Mouse (Mus musculus): Measurements from ENCODE around the gene Smg6. TPM values are rescaled to one million over a fixed set of nuclear protein-coding genes. Genes with fewer than 3 reads are reported as not detected.

Smg6 gene
- polyA plus RNA-seq, 1 experiment from 2014 or later = 10.6 TPM

- Histone ChIP-seq H3K27ac (replicated peaks in 1 of 2; ENCODE audit: control insufficient read depth in 1 of 2, insufficient read depth in 1 of 2, low read depth in 2 of 2, low read length in 2 of 2) (peak overlapping the region; percentile 79 to 98), H3K4me3 (ENCODE audit: control insufficient read depth in 1 of 2, insufficient read depth in 1 of 2, low read depth in 1 of 2, low read length in 2 of 2) (no peak overlapping the region), H3K4me2 (ENCODE audit: low read length) (peak overlapping the region; percentile 17; the same call in 1 of the 2 replicates), H3K4me1 (ENCODE audit: control insufficient read depth in 2 of 2, insufficient read depth in 2 of 2, low read length in 2 of 2) (peaks cover 32 to 54% of the 10 kb centered on the region in 2 experiments), H3K27me3 (ENCODE audit: control insufficient read depth, insufficient read depth, low read length) (no peaks in the 10 kb centered on the region), H3K9ac (ENCODE audit: low read length) (peak overlapping the region; percentile 61), H3K36me3 (ENCODE audit: control insufficient read depth, insufficient read depth, low read length) (no peaks in the 10 kb centered on the region), H3K9me3 (ENCODE audit: control insufficient read depth, low read length) (no peaks in the 10 kb centered on the region)
- no peak for ATAC-seq (ENCODE audit: insufficient number of reproducible peaks, insufficient read depth, low FRiP score, low read depth)
- 32% methylated on average over 7 of the region's 7 CpGs for WGBS
Measured at GRCm38 (mm10) chr11:75015453-75015871, 89.8 kb downstream of the Smg6 start.

GRCm38 (mm10) chr11:75016309-75016860 lies 90.8 kb downstream of the Smg6 start:
- no peak overlapping the region for H3K4me3 ChIP-seq (ENCODE audit: control insufficient read depth in 1 of 2, insufficient read depth in 1 of 2, low read depth in 1 of 2, low read length in 2 of 2)
- peak overlapping the region; percentile 62 to 98 for H3K27ac ChIP-seq (replicated peaks in 1 of 2; ENCODE audit: control insufficient read depth in 1 of 2, insufficient read depth in 1 of 2, low read depth in 2 of 2, low read length in 2 of 2)
- H3K4me2 ChIP-seq (ENCODE audit: low read length) = no peak overlapping the region
- peaks cover 32 to 54% of the 10 kb centered on the region in 2 experiments for H3K4me1 ChIP-seq (ENCODE audit: control insufficient read depth in 2 of 2, insufficient read depth in 2 of 2, low read length in 2 of 2)
- H3K9me3 ChIP-seq (ENCODE audit: control insufficient read depth, low read length) = no peaks in the 10 kb centered on the region
- no peaks in the 10 kb centered on the region for H3K27me3 ChIP-seq (ENCODE audit: control insufficient read depth, insufficient read depth, low read length)
- no peak for ATAC-seq (ENCODE audit: insufficient number of reproducible peaks, insufficient read depth, low FRiP score, low read depth)
- no peak overlapping the region for H3K9ac ChIP-seq (ENCODE audit: low read length)
- 81% methylated on average over 5 of the region's 5 CpGs for WGBS
- no peaks in the 10 kb centered on the region for H3K36me3 ChIP-seq (ENCODE audit: control insufficient read depth, insufficient read depth, low read length)

- H3K27me3 ChIP-seq (ENCODE audit: control insufficient read depth, insufficient read depth, low read length) = no peaks in the 10 kb centered on the region
- H3K27ac ChIP-seq (replicated peaks in 1 of 2; ENCODE audit: control insufficient read depth in 1 of 2, insufficient read depth in 1 of 2, low read depth in 2 of 2, low read length in 2 of 2) = 0 out of 4 replicates have a peak overlapping the region, but pooled peaks of 1 of the 2 experiments have one; percentile 43
- no peak overlapping the region for H3K4me2 ChIP-seq (ENCODE audit: low read length)
- H3K36me3 ChIP-seq (ENCODE audit: control insufficient read depth, insufficient read depth, low read length) = no peaks in the 10 kb centered on the region
- H3K4me3 ChIP-seq (ENCODE audit: control insufficient read depth in 1 of 2, insufficient read depth in 1 of 2, low read depth in 1 of 2, low read length in 2 of 2) = no peak overlapping the region
- no peak for ATAC-seq (ENCODE audit: insufficient number of reproducible peaks, insufficient read depth, low FRiP score, low read depth)
- no peaks in the 10 kb centered on the region for H3K9me3 ChIP-seq (ENCODE audit: control insufficient read depth, low read length)
- no peak overlapping the region for H3K9ac ChIP-seq (ENCODE audit: low read length)
- H3K4me1 ChIP-seq (ENCODE audit: control insufficient read depth in 2 of 2, insufficient read depth in 2 of 2, low read length in 2 of 2) = peaks cover 29 to 43% of the 10 kb centered on the region in 2 experiments
- WGBS = 71% methylated on average over 2 of the region's 2 CpGs
Measured at GRCm38 (mm10) chr11:75017831-75018230, 92.2 kb downstream of the Smg6 start.

GRCm38 (mm10) chr11:75026977-75027376 lies 101.4 kb downstream of the Smg6 start:
- Histone ChIP-seq H3K9ac (ENCODE audit: low read length) (no peak overlapping the region), H3K9me3 (ENCODE audit: control insufficient read depth, low read length) (no peaks in the 10 kb centered on the region), H3K27ac (replicated peaks in 1 of 2; ENCODE audit: control insufficient read depth in 1 of 2, insufficient read depth in 1 of 2, low read depth in 2 of 2, low read length in 2 of 2) (no peak overlapping the region), H3K4me1 (ENCODE audit: control insufficient read depth in 2 of 2, insufficient read depth in 2 of 2, low read length in 2 of 2) (peaks cover 2 to 7% of the 10 kb centered on the region in 2 experiments), H3K4me2 (ENCODE audit: low read length) (no peak overlapping the region), H3K27me3 (ENCODE audit: control insufficient read depth, insufficient read depth, low read length) (no peaks in the 10 kb centered on the region), H3K36me3 (ENCODE audit: control insufficient read depth, insufficient read depth, low read length) (no peaks in the 10 kb centered on the region), H3K4me3 (ENCODE audit: control insufficient read depth in 1 of 2, insufficient read depth in 1 of 2, low read depth in 1 of 2, low read length in 2 of 2) (no peak overlapping the region)
- no peak for ATAC-seq (ENCODE audit: insufficient number of reproducible peaks, insufficient read depth, low FRiP score, low read depth)
- 63% methylated on average over 3 of the region's 3 CpGs for WGBS

GRCm38 (mm10) chr11:75027616-75028015 lies 102.0 kb downstream of the Smg6 start:
- Histone ChIP-seq H3K27ac (replicated peaks in 1 of 2; ENCODE audit: control insufficient read depth in 1 of 2, insufficient read depth in 1 of 2, low read depth in 2 of 2, low read length in 2 of 2) (no peak overlapping the region), H3K27me3 (ENCODE audit: control insufficient read depth, insufficient read depth, low read length) (no peaks in the 10 kb centered on the region), H3K36me3 (ENCODE audit: control insufficient read depth, insufficient read depth, low read length) (no peaks in the 10 kb centered on the region), H3K9me3 (ENCODE audit: control insufficient read depth, low read length) (no peaks in the 10 kb centered on the region), H3K4me2 (ENCODE audit: low read length) (no peak overlapping the region), H3K9ac (ENCODE audit: low read length) (no peak overlapping the region), H3K4me3 (ENCODE audit: control insufficient read depth in 1 of 2, insufficient read depth in 1 of 2, low read depth in 1 of 2, low read length in 2 of 2) (no peak overlapping the region), H3K4me1 (ENCODE audit: control insufficient read depth in 2 of 2, insufficient read depth in 2 of 2, low read length in 2 of 2) (peaks cover 2 to 7% of the 10 kb centered on the region in 2 experiments)
- ATAC-seq (ENCODE audit: insufficient number of reproducible peaks, insufficient read depth, low FRiP score, low read depth) = no peak
- WGBS = 74% methylated on average over 2 of the region's 2 CpGs

GRCm38 (mm10) chr11:75031251-75031650 lies 105.6 kb downstream of the Smg6 start:
- Histone ChIP-seq H3K27me3 (ENCODE audit: control insufficient read depth, insufficient read depth, low read length) (no peaks in the 10 kb centered on the region), H3K9ac (ENCODE audit: low read length) (no peak overlapping the region), H3K4me3 (ENCODE audit: control insufficient read depth in 1 of 2, insufficient read depth in 1 of 2, low read depth in 1 of 2, low read length in 2 of 2) (no peak overlapping the region), H3K36me3 (ENCODE audit: control insufficient read depth, insufficient read depth, low read length) (no peaks in the 10 kb centered on the region), H3K9me3 (ENCODE audit: control insufficient read depth, low read length) (no peaks in the 10 kb centered on the region), H3K27ac (replicated peaks in 1 of 2; ENCODE audit: control insufficient read depth in 1 of 2, insufficient read depth in 1 of 2, low read depth in 2 of 2, low read length in 2 of 2) (no peak overlapping the region), H3K4me1 (ENCODE audit: control insufficient read depth in 2 of 2, insufficient read depth in 2 of 2, low read length in 2 of 2) (peaks cover 9 to 13% of the 10 kb centered on the region in 2 experiments), H3K4me2 (ENCODE audit: low read length) (no peak overlapping the region)
- WGBS = 77% methylated on average over 2 of the region's 2 CpGs
- ATAC-seq (ENCODE audit: insufficient number of reproducible peaks, insufficient read depth, low FRiP score, low read depth) = 0 out of 2 replicates have a peak, but pooled peaks have one; percentile 13

- Histone ChIP-seq H3K27ac (replicated peaks in 1 of 2; ENCODE audit: control insufficient read depth in 1 of 2, insufficient read depth in 1 of 2, low read depth in 2 of 2, low read length in 2 of 2) (peak overlapping the region in 1 of 2 experiments; percentile 62; a peak in 2 of 4 replicates), H3K9me3 (ENCODE audit: control insufficient read depth, low read length) (no peaks in the 10 kb centered on the region), H3K27me3 (ENCODE audit: control insufficient read depth, insufficient read depth, low read length) (no peaks in the 10 kb centered on the region), H3K4me2 (ENCODE audit: low read length) (no peak overlapping the region), H3K9ac (ENCODE audit: low read length) (no peak overlapping the region), H3K4me1 (ENCODE audit: control insufficient read depth in 2 of 2, insufficient read depth in 2 of 2, low read length in 2 of 2) (peaks cover 9 to 13% of the 10 kb centered on the region in 2 experiments), H3K4me3 (ENCODE audit: control insufficient read depth in 1 of 2, insufficient read depth in 1 of 2, low read depth in 1 of 2, low read length in 2 of 2) (no peak overlapping the region), H3K36me3 (ENCODE audit: control insufficient read depth, insufficient read depth, low read length) (no peaks in the 10 kb centered on the region)
- no peak for ATAC-seq (ENCODE audit: insufficient number of reproducible peaks, insufficient read depth, low FRiP score, low read depth)
- WGBS = 78% methylated on average over 2 of the region's 2 CpGs
Measured at GRCm38 (mm10) chr11:75032946-75033345, 107.3 kb downstream of the Smg6 start.

All from heart, embryonic 14.5 days (tissue).